Mouse (Mus musculus): ENCODE measurements around the gene Gbf1.

- no peak for TF ChIP-seq GATA1 (IDR thresholded peaks at IDR 0.05; ENCODE audit: borderline replicate concordance, low read length)
- no peak for TF ChIP-seq FLI1 (IDR thresholded peaks at IDR 0.05; ENCODE audit: low read length)
Measured at GRCm38 (mm10) chr19:46314872-46315742, 162.8 kb downstream of the Gbf1 start.

Measured in megakaryocyte, embryonic 14.5 days (primary cell).